8 mouse cellular contexts compared by ENCODE assay signal in the genomic region with DNA sequence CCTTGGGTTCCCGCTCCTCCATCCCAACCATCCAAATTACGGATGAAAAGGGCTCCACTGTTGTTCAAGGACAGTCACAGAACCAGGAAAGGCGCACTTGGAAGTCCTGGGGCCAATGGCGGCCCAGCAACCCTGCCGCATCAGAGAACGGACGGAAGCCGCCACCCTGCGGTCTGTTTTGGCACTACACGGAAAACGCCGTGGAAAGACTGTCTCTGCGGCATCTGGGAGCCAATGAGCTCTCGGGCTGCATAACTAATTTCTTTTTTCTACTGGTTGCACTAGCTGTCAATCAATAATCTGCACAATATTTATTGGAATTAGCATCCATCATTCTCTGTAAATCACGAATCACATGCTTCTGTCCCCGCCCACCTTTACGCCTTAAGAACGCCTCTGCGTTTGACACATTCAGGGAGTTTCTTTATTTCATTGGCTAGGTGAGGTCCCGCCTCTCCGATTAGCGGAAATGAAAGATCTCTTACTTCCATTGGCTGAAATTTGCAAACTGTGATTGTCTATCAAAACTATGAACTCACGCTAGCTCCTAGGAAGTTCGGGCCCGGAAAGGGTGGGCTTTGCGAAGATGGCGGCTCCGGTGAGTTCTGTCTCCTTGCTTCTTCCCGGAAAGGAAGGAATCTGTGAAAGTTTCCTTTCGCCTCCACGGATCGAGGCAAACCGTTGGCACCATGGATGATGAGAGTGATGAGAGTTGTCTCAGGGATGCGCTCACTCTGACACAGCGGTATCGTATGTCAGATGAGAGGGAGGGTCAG. TPM values are rescaled to one million over a fixed set of nuclear protein-coding genes. Genes with fewer than 3 reads are reported as not detected.
DNase-seq lines count a peak whose midpoint lies in the region; ATAC-seq and TF ChIP-seq lines count a peak whose summit lies in the region.

A gene (plus strand): TSS at position 464 of the 776 bp plus-strand sequence.

- H3K9ac ChIP-seq in embryonic facial prominence, embryonic 13.5 days: peak within 1 kb of the TSS; percentile 91
- H3K9ac ChIP-seq in limb, embryonic 12.5 days (replicated peaks): peak within 1 kb of the TSS; percentile 78
- peak within 1 kb of the TSS; percentile 73 for H3K9ac ChIP-seq in midbrain, embryonic 15.5 days

- under 1% methylated on average over 36 of the region's 36 CpGs for WGBS in embryonic facial prominence, embryonic 13.5 days
- WGBS in kidney, adult 2 months: 1% methylated on average over 36 of the region's 36 CpGs
- under 1% methylated on average over 36 of the region's 36 CpGs for WGBS in limb, embryonic 12.5 days
- under 1% methylated on average over 36 of the region's 36 CpGs for WGBS in midbrain, embryonic 15.5 days
- under 1% methylated on average over 36 of the region's 36 CpGs for WGBS in spleen, adult 2 months

- peak within 1 kb of the TSS; percentile 95 for H3K27ac ChIP-seq in embryonic facial prominence, embryonic 13.5 days
- H3K27ac ChIP-seq in kidney, adult 2 months (ENCODE audit: insufficient read depth, low read depth, low read length): peak within 1 kb of the TSS; percentile 90
- peak within 1 kb of the TSS; percentile 94 for H3K27ac ChIP-seq in limb, embryonic 12.5 days
- peak within 1 kb of the TSS; percentile 95 for H3K27ac ChIP-seq in midbrain, embryonic 15.5 days
- peak within 1 kb of the TSS; percentile 90 for H3K27ac ChIP-seq in spleen, adult 2 months (ENCODE audit: insufficient read depth, low read length)

- H3K9me3 ChIP-seq in embryonic facial prominence, embryonic 13.5 days: no peaks in the 10 kb centered on the region
- H3K9me3 ChIP-seq in limb, embryonic 12.5 days: 0 out of 2 replicates have a peak, but pooled peaks cover 3% of the 10 kb centered on the region
- no peaks in the 10 kb centered on the region for H3K9me3 ChIP-seq in midbrain, embryonic 15.5 days

- peak within 1 kb of the TSS; percentile 86 for H3K4me3 ChIP-seq in embryonic facial prominence, embryonic 13.5 days
- H3K4me3 ChIP-seq in kidney, adult 2 months (ENCODE audit: insufficient read depth, low read depth, low read length): peak within 1 kb of the TSS; percentile 76
- H3K4me3 ChIP-seq in limb, embryonic 12.5 days (replicated peaks): peak within 1 kb of the TSS; percentile 74
- peak within 1 kb of the TSS; percentile 86 for H3K4me3 ChIP-seq in midbrain, embryonic 15.5 days
- peak within 1 kb of the TSS; percentile 96 for H3K4me3 ChIP-seq in spleen, adult 2 months (ENCODE audit: extremely low read depth, insufficient read depth, insufficient read length)

- peak; percentile 84 for TF ChIP-seq CTCF in kidney, adult 2 months (conservative IDR thresholded peaks at IDR 0.05; ENCODE audit: insufficient read depth, insufficient read length, low read depth, low read length)
- peak; percentile 81 for TF ChIP-seq CTCF in spleen, adult 2 months (IDR thresholded peaks at IDR 0.05; ENCODE audit: extremely low read depth, insufficient read depth, insufficient read length, insufficient replicate concordance)

- DNase-seq in 3134 (ENCODE audit: extremely low read depth, insufficient read length, low spot score): peak; percentile 92
- DNase-seq in adrenal gland, postnatal 36 days: peak; percentile 96
- DNase-seq in heart, adult 18-20 months: peak; percentile 99 to 100
- peak; percentile 100 for DNase-seq in kidney, adult 2 months
- peak; percentile 97 to 100 for DNase-seq in spleen, adult 2 months (ENCODE audit: low read depth in 1 of 2, low spot score in 2 of 2)

- H3K4me1 ChIP-seq in embryonic facial prominence, embryonic 13.5 days: no peaks in the 10 kb centered on the region
- H3K4me1 ChIP-seq in kidney, adult 2 months (ENCODE audit: control insufficient read depth, insufficient read depth, low read length): peaks cover 3% of the 10 kb centered on the region; the same call in 1 of the 2 replicates
- no peaks in the 10 kb centered on the region for H3K4me1 ChIP-seq in limb, embryonic 12.5 days (replicated peaks)
- peaks cover 12% of the 10 kb centered on the region for H3K4me1 ChIP-seq in midbrain, embryonic 15.5 days
- no peaks in the 10 kb centered on the region for H3K4me1 ChIP-seq in spleen, adult 2 months (ENCODE audit: control insufficient read depth, insufficient read depth, insufficient read length)

- peak; percentile 69 for TF ChIP-seq POLR2A in kidney, adult 2 months (IDR thresholded peaks at IDR 0.05; ENCODE audit: low read depth, low read length)
- peak; percentile 89 for TF ChIP-seq POLR2A in spleen, adult 2 months (IDR thresholded peaks at IDR 0.05; ENCODE audit: low read depth, low read length)

- peak within 1 kb of the TSS; percentile 83 for H3K4me2 ChIP-seq in embryonic facial prominence, embryonic 13.5 days
- peak within 1 kb of the TSS; percentile 73 for H3K4me2 ChIP-seq in limb, embryonic 12.5 days
- peak within 1 kb of the TSS; percentile 91 for H3K4me2 ChIP-seq in midbrain, embryonic 15.5 days

- H3K36me3 ChIP-seq in embryonic facial prominence, embryonic 13.5 days: peaks cover 18% of the 10 kb centered on the region
- no peaks in the 10 kb centered on the region for H3K36me3 ChIP-seq in kidney, adult 2 months (ENCODE audit: control insufficient read depth, insufficient read depth, low read length)
- peaks cover 20% of the 10 kb centered on the region for H3K36me3 ChIP-seq in limb, embryonic 12.5 days
- peaks cover 4% of the 10 kb centered on the region; the same call in 1 of the 2 replicates for H3K36me3 ChIP-seq in midbrain, embryonic 15.5 days (replicated peaks)
- H3K36me3 ChIP-seq in spleen, adult 2 months (ENCODE audit: control insufficient read depth, insufficient read depth, low read length): peaks cover 6% of the 10 kb centered on the region

- ATAC-seq in embryonic facial prominence, embryonic 13.5 days (ENCODE audit: insufficient number of reproducible peaks, insufficient read depth, low FRiP score, low TSS enrichment, low read depth): peak; percentile 95
- ATAC-seq in limb, embryonic 12.5 days (ENCODE audit: insufficient number of reproducible peaks, insufficient read depth, low FRiP score, low TSS enrichment, low read depth): peak; percentile 95
- ATAC-seq in midbrain, embryonic 15.5 days (replicated peaks): peak; percentile 97

- H3K27me3 ChIP-seq in embryonic facial prominence, embryonic 13.5 days: no peaks in the 10 kb centered on the region
- H3K27me3 ChIP-seq in kidney, adult 2 months (replicated peaks; ENCODE audit: control insufficient read depth, insufficient read depth, low read length): no peaks in the 10 kb centered on the region
- no peaks in the 10 kb centered on the region for H3K27me3 ChIP-seq in limb, embryonic 12.5 days
- H3K27me3 ChIP-seq in midbrain, embryonic 15.5 days (replicated peaks): no peaks in the 10 kb centered on the region
- no peaks in the 10 kb centered on the region for H3K27me3 ChIP-seq in spleen, adult 2 months (ENCODE audit: control insufficient read depth, insufficient read depth, low read length)

RNA-seq across cellular contexts. Expression of the gene that starts here (rescaled TPM):
- total RNA-seq in adrenal gland, postnatal 36 days (2021): 10 to 100 TPM; 34.6 to 44.8 TPM
- polyA plus RNA-seq in embryonic facial prominence, embryonic 13.5 days (2015; fragmentation: Nextera tagmentation; extraction: Ambion mirVana): 82.4 and 84.5 TPM in 2 replicates
- 10 to 100 TPM; 27.7 to 31.1 TPM for total RNA-seq in heart, adult 18-20 months (2021)
- polyA plus RNA-seq in kidney, adult 2 months (2012; rRNA removed): 15.0 and 15.5 TPM in 2 replicates
- polyA plus RNA-seq in limb, embryonic 12.5 days (2016; fragmentation: Nextera tagmentation; extraction: Ambion mirVana): 84.3 and 85.3 TPM in 2 replicates
- polyA plus RNA-seq in midbrain, embryonic 15.5 days (2015; fragmentation: Nextera tagmentation; extraction: Ambion mirVana): 47.8 and 50.2 TPM in 2 replicates
- polyA plus RNA-seq in spleen, adult 2 months (2012; rRNA removed): 10.4 and 11.0 TPM in 2 replicates

Comparison
In these comparisons a context has a peak if more than half of its experiments do, and no peak if none do; other contexts are left out.
1. Peak in every context shown above with its lines: DNase-seq, ATAC-seq, H3K4me3 ChIP-seq and H3K27ac ChIP-seq.